Mouse (Mus musculus) large intestine, adult 2 months (tissue): ENCODE results near the gene 4930503B20Rik. TPM values are rescaled to one million over a fixed set of nuclear protein-coding genes. Genes with fewer than 3 reads are reported as not detected.

ENCODE experiments used
- DNase-seq: peaks from one replicate; pipeline ENCODE4 v3.0.0-alpha.2; 2012; ENCODE audit warnings: low read depth, low spot score
- WGBS: fragments of 180-500 bp; shearing (Covaris S2); methylation state at CpG from one replicate; pipeline ENCODE4 v1.1.7; 2018; 5-methylcytosine and 5-hydroxymethylcytosine counted together
- polyA plus RNA-seq: library from polyadenylated mRNA; depleted of rRNA; stranded (reverse); fragments of >200 nt; gene quantifications from 2 replicates; pipeline ENCODE4 v1.2.3, GENCODE M21; 2012; rRNA removed

4930503B20Rik gene
- polyA plus RNA-seq, 1 experiment = not detected

DNA sequence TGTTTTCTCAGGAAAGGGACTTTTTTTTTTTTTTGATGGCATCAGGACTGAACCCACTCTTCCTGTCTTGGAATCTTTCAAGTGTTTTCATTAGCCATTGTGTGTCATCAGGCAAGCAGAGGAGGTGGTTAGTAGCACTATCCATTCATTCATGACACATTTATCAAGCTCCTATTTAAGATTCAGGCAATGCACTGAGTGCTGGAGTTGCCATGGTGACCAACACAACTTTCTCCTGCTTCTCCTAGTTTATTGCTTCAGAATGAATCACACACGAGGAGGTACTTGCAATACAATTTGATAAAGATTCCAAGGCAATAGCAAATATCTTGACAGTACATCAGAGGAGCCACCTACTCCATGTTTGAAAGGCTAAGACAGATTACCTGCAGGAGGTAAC, 43.7 kb downstream of the 4930503B20Rik start:
- DNase-seq = no peak
- 9% methylated on average over 1 of the region's 1 CpGs for WGBS

DNA sequence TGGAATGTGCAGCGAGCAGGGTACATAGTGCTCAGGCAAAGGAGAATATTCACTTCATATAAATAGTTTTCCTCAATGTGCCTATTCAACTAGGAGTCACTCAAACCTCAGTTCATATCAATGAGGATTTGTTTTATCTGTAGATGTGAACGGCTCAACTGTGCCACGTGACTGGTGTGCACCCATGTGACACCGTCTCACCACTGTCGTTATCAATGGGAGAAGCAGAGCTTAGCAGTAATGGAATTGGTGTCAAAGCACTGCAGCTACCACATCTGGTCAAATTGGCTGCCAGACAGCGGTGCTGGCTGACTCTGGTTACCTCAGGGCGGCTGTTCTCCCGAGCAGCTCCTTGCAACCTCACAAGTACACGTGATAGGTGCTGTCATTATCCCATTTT, 46.5 kb downstream of the 4930503B20Rik start:
- WGBS = 86% methylated on average over 9 of the region's 9 CpGs
- DNase-seq = no peak

DNA sequence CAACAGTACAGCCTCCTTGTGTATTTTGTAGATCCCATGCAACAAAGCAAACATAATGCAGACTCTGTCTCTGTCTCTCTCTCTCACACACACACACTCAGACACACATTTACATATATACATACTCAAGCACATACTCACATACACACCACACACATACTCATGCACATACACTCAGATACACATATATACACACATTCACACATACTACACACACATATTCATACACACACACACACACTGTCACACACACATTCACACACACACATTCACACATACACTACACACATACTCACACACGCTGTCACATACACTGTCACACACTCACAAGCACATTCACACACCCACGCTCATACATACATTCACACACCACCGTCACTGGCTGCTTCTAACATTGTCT, 48.6 kb downstream of the 4930503B20Rik start:
- DNase-seq = no peak
- 94% methylated on average over 3 of the region's 3 CpGs for WGBS

DNA sequence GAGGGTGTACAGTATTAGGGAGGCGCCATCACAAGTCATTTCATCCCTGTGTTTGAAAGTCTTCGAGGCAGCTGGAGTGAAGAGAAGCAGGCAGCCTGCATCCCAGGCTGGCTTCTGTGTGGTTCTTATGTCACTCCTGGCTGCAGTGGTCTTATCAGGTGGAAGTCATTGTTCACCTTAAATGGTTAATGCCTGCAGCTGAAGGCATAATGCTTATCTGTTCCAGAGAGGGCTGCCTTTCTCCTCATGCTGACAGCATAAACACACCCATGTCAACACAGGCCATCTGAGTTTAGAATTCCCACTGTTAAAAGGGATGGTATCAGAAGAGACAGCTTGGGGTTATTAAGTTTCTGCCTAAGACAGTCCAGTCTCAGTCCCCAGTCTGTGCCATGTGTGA, 49.9 kb downstream of the 4930503B20Rik start:
- 86% methylated on average over 2 of the region's 2 CpGs for WGBS

DNA sequence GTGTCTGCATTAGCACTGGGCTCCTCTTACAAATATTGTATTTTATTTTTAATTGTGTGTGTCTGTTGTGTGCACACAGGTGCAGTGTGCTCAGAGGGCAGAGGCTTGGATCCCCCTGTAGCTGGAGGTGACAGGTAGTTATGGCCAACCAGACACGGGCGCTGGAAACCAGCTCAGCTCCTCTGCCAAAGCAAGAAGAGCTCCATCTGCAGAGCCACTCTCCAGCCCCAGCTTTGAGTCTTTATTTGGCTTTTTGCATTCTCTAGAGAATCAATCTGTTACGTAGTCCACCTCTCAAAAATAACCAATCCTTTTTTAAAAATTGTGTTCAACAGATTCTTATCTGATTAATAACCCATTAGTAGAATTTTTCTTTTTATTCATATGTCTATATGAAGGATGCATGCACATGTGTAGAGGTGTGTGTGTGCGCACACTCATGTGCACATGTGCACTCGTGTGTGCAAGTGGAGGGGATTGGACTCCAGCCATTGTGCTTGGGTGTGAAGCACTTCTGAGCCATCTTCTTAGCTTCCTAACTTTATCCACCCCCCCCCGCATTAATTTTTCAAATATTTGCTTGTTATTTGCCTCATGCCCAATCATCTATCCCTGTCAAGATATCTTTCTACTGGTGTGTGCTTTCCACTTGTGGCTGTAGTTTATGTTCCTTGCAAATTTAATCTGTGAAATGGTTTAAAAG, 51.8 kb downstream of the 4930503B20Rik start:
- DNase-seq = no peak
- 84% methylated on average over 6 of the region's 6 CpGs for WGBS

More for the DNA sequence above, 49.9 kb downstream of the 4930503B20Rik start:
- DNase-seq = no peak

DNA sequence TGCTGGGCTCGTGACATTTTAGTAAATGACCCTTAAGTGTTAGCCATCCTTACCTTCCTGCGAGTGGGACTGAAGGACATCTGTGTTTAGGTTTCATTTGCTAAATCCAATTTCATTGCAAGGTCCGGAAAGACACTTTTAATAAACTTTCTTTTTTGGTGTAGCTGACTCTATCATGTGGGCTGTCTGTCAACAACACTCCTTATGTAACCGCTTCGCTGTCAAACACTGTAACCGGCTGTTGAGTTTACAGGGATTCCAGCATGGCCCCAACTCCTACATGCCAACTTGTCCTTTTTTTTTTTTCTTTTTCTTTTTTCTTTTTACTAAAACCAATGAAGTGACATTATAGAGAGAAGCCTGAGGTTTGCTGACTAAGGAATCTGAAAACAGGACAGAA, 52.7 kb downstream of the 4930503B20Rik start:
- DNase-seq = no peak
- 57% methylated on average over 6 of the region's 6 CpGs for WGBS

DNA sequence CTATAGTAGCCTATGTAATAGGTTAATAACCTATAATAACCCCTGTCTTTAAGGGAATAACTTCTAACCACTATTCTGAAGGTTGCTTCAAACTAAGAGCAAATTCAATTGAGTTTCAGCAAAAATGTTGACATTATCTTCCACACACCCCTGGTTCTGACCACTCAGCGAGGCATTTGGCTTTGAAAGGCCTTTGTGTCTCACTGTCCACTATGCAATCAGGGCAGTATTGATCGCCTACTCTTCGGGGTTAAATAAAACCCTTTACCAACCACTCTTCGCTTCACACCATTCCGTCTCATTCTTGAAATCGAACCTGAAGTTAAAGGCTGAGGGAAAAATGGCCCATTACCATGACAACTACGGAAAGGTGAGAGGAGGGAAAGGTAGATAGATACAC, 54.3 kb downstream of the 4930503B20Rik start:
- 92% methylated on average over 7 of the region's 7 CpGs for WGBS
- DNase-seq = no peak

DNA sequence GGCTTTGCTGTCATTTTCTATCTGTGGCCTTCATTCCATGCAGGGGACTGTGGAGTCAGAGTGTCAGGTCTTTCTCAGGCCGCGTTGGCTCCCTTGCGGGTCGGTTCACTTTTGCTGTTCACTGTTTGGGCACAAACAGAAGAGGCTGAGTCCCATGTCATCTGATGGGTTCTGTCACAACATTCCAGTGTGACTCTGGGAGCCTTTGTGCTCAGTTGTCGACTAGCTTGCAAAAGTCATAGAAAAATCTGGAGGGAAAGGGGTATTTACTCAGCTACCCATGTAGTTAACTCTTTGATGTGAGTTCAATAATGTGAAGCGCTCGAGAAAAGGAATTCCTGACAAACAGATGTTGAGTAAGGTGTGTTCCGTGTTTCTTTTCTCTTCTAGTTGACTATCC, 54.7 kb downstream of the 4930503B20Rik start:
- DNase-seq = no peak
- 85% methylated on average over 8 of the region's 8 CpGs for WGBS

DNA sequence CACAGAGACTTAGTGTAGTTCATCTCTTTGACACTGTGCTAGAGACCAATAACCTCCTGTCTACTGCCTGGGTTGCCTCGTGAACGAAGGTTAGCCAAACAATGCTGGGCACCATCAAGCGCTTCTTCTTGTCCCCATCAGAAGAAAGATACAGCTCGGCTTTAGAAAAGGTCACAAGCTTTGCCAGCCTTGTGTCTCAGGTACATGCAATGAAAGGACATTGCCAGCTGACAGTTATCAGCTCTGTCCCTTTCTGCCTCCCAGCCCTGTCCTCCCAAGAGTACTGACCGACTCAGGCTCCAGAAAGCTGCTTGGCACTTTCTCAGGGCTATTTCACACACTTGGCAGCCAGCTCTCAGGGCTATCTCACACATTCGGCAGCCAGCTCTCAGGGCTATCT, 55.7 kb downstream of the 4930503B20Rik start:
- DNase-seq = no peak
- WGBS = 84% methylated on average over 6 of the region's 6 CpGs

Other genes with a start within 250 kb of the 4930503B20Rik start
- 9.8 and 12.4 TPM in 2 replicates for gene Ssx2ip, start 246.7 kb downstream of the 4930503B20Rik start, polyA plus RNA-seq
- gene Ctbs, start 201.5 kb downstream of the 4930503B20Rik start, polyA plus RNA-seq = 1.9 and 2.2 TPM in 2 replicates
- gene Spata1, start 151.6 kb downstream of the 4930503B20Rik start, polyA plus RNA-seq = 0.35 and 0.44 TPM in 2 replicates
- 505 and 578 TPM in 2 replicates for gene Gng5, start 151.5 kb downstream of the 4930503B20Rik start, polyA plus RNA-seq
- gene Rpf1, start 129.9 kb downstream of the 4930503B20Rik start, polyA plus RNA-seq = 9.0 and 9.8 TPM in 2 replicates
- gene Uox, start 80.9 kb downstream of the 4930503B20Rik start, polyA plus RNA-seq = 0.11 and 0.23 TPM in 2 replicates
- not detected in 2 replicates for gene Dnase2b, start 35.7 kb downstream of the 4930503B20Rik start, polyA plus RNA-seq
- 0.31 TPM in 1 of 2 replicates, not detected in the other for gene Samd13, start 34.3 kb upstream of the 4930503B20Rik start, polyA plus RNA-seq
- gene Prkacb, start 161.7 kb upstream of the 4930503B20Rik start, polyA plus RNA-seq = 10.1 and 11.6 TPM in 2 replicates
- gene Ttll7, start 201.1 kb upstream of the 4930503B20Rik start, polyA plus RNA-seq = 1.4 and 2.2 TPM in 2 replicates